Mouse (Mus musculus): ENCODE data around the gene Cpeb4.
"Not testable (repeated sequence)": the region's sequence is repeated elsewhere in the genome, so short reads cannot be mapped to it uniquely, and the experiment has no call there.

- not testable (repeated sequence) for TF ChIP-seq CTCF (IDR thresholded peaks at IDR 0.05; ENCODE audit: control insufficient read depth, insufficient read depth, insufficient replicate concordance, low read depth, low read length); POLR2A (IDR thresholded peaks at IDR 0.05; ENCODE audit: control insufficient read depth, low read depth, low read length)
Measured at GRCm38 (mm10) chr11:31845111-31845510, 26.9 kb upstream of the Cpeb4 start.
